Mouse (Mus musculus) neutrophil, adult 65 days (primary cell): ENCODE measurements around the gene Ttll2. TPM values are rescaled to one million over a fixed set of nuclear protein-coding genes. Genes with fewer than 3 reads are reported as not detected.

Experiments
- total RNA-seq: library from RNA; stranded (reverse); gene quantifications from 2 replicates; pipeline ENCODE4 v1.2.4, GENCODE M21; 2023

Ttll2 gene
- not detected in 2 replicates for total RNA-seq

GRCm38 (mm10) chr17:7352596-7352995 lies at the start of gene Ttll2:
Gene Ttll2, minus strand, starts transcription at chr17:7352696.

GRCm38 (mm10) chr17:7385364-7385763 lies 32.9 kb upstream of the Ttll2 start, which contains the start of gene Unc93a2:
Gene Unc93a2, minus strand, starts transcription at chr17:7385464.

GRCm38 (mm10) chr17:7371879-7372278 lies 19.4 kb upstream of the Ttll2 start, which contains the start of gene Gm49630:
Gene Gm49630, minus strand, starts transcription at chr17:7371979.

GRCm38 (mm10) chr17:7324346-7324745 lies 28.1 kb downstream of the Ttll2 start, which contains the start of gene Tcp10a:
Gene Tcp10a, plus strand, starts transcription at chr17:7324646.

Other genes with a start within 250 kb of the Ttll2 start
- gene Rps6ka2, start 182.6 kb downstream of the Ttll2 start, total RNA-seq: 55.8 and 75.8 TPM in 2 replicates
- gene Tcp10a, start 28.1 kb downstream of the Ttll2 start, total RNA-seq: 0.20 and 2.7 TPM in 2 replicates
- not detected in 2 replicates for gene Gm49630, start 19.3 kb upstream of the Ttll2 start, total RNA-seq
- gene Unc93a2, start 32.8 kb upstream of the Ttll2 start, total RNA-seq: 3.2 and 4.9 TPM in 2 replicates